Mouse (Mus musculus) ES-Bruce4 (cell line): Measurements from ENCODE around the gene Tmprss11f.

Experiments
- CTCF ChIP-seq: IDR thresholded peaks from one replicate; pipeline ENCODE4 v1.8.1; 2011; ENCODE audit warnings: low read depth, low read length
- EP300 ChIP-seq: IDR thresholded peaks from 2 replicates; pipeline ENCODE4 v1.6.1; 2011; ENCODE audit warnings: low read depth, low read length; ENCODE audit not compliant: insufficient read depth
- POLR2A ChIP-seq: IDR thresholded peaks from one replicate; pipeline ENCODE4 v1.8.1; 2011; ENCODE audit warnings: low read length; ENCODE audit not compliant: insufficient read depth

DNA sequence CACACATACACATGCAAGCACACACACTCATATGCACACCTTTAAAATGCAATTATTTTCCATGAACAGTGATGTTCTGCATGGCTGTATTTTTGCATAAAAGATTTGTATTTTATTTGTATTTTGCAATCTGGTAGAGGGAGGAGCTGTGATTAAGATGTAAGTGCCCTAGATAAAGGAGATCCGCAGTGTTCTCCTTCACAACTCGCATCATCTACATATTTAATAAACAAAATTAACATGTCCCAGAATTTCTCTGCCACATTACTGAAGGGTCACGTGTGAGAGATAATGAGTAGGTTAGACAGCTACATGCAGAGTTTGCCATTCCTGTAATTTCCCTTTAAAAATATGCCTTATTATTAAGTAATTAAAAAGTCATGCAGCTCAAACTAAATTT, 46.3 kb downstream of the Tmprss11f start:
- no peak for TF ChIP-seq EP300
- no peak for TF ChIP-seq POLR2A
- no peak for TF ChIP-seq CTCF
